Mouse (Mus musculus): ENCODE measurements around the gene Bbs5. TPM values are rescaled to one million over a fixed set of nuclear protein-coding genes. Genes with fewer than 3 reads are reported as not detected.
A peak's percentile ranks its signal among the peaks of the same experiment; 100 is the strongest.

Bbs5 gene
- polyA plus RNA-seq, 1 experiment, result 5.7 TPM

DNA sequence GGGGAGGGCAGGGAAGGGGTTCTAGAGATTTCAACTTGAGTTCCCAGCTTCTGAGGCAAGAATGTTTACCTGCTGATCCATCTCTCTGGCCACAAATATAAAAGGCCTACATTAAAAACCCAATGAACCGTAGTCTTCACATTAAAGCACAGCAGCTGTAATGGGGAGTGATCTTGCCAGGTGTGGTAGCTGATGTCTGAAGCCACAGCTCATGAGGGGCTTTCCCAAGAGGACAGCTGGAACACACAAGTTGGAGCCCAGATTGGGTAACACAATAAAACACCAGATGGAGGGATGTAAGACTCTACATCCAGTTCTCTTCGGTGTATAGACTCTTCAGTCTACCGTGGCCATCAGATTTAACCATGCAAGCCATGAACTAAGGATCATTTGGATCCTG is 37.5 kb downstream of the Bbs5 start:
- Histone ChIP-seq H3K4me3 (ENCODE audit: insufficient read depth, low read length) (no peak overlapping the region), H3K27ac (ENCODE audit: insufficient read depth, low read depth, low read length) (no peak overlapping the region), H3K4me1 (ENCODE audit: control insufficient read depth, insufficient read depth, low read length) (no peaks in the 10 kb centered on the region)
- no peak for TF ChIP-seq POLR2A (IDR thresholded peaks at IDR 0.05; ENCODE audit: borderline replicate concordance, low read depth, low read length)
- no peak for TF ChIP-seq CTCF (IDR thresholded peaks at IDR 0.05; ENCODE audit: low read depth, low read length)

GRCm38 (mm10) chr2:69690214-69690613 is 43.2 kb downstream of the Bbs5 start:
- no peak for TF ChIP-seq POLR2A (IDR thresholded peaks at IDR 0.05; ENCODE audit: borderline replicate concordance, low read depth, low read length)
- Histone ChIP-seq H3K27ac (ENCODE audit: insufficient read depth, low read depth, low read length) (no peak overlapping the region), H3K4me1 (ENCODE audit: control insufficient read depth, insufficient read depth, low read length) (no peaks in the 10 kb centered on the region), H3K4me3 (ENCODE audit: insufficient read depth, low read length) (no peak overlapping the region)

DNA sequence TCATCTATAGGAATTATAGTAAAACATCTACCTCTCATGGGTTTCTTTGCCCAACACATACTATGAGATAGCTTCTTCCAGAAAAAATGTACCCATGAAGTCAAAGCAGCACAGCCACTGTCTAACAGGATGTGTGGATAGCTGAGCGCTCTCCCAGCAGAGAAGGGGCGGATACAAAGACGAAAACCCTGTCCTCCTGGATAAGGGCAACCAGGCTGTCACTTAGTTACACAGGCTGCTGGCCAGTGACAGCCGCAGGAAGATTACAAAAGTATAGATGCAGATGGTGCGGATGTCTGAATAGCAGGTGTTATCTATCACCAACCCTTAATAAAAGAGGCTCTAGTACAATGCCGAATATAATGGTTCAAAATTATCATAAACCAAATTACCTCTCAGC is 43.9 kb downstream of the Bbs5 start:
- TF ChIP-seq CTCF (IDR thresholded peaks at IDR 0.05; ENCODE audit: low read depth, low read length), result no peak
- no peak for TF ChIP-seq POLR2A (IDR thresholded peaks at IDR 0.05; ENCODE audit: borderline replicate concordance, low read depth, low read length)
- Histone ChIP-seq H3K4me1 (ENCODE audit: control insufficient read depth, insufficient read depth, low read length) (no peaks in the 10 kb centered on the region), H3K27ac (ENCODE audit: insufficient read depth, low read depth, low read length) (no peak overlapping the region), H3K4me3 (ENCODE audit: insufficient read depth, low read length) (no peak overlapping the region)

GRCm38 (mm10) chr2:69693501-69693900 is 46.5 kb downstream of the Bbs5 start:
- Histone ChIP-seq H3K4me1 (ENCODE audit: control insufficient read depth, insufficient read depth, low read length) (no peaks in the 10 kb centered on the region), H3K27ac (ENCODE audit: insufficient read depth, low read depth, low read length) (no peak overlapping the region), H3K4me3 (ENCODE audit: insufficient read depth, low read length) (no peak overlapping the region)
- TF ChIP-seq POLR2A (IDR thresholded peaks at IDR 0.05; ENCODE audit: borderline replicate concordance, low read depth, low read length) (no peak), CTCF (IDR thresholded peaks at IDR 0.05; ENCODE audit: low read depth, low read length) (no peak)

GRCm38 (mm10) chr2:69700446-69700845 is 53.5 kb downstream of the Bbs5 start:
- no peak overlapping the region for H3K27ac ChIP-seq (ENCODE audit: insufficient read depth, low read depth, low read length)
- TF ChIP-seq POLR2A (IDR thresholded peaks at IDR 0.05; ENCODE audit: borderline replicate concordance, low read depth, low read length) (no peak), CTCF (IDR thresholded peaks at IDR 0.05; ENCODE audit: low read depth, low read length) (no peak)

GRCm38 (mm10) chr2:69712171-69712570 is 65.2 kb downstream of the Bbs5 start:
- Histone ChIP-seq H3K4me1 (ENCODE audit: control insufficient read depth, insufficient read depth, low read length) (peaks cover 3% of the 10 kb centered on the region), H3K27ac (ENCODE audit: insufficient read depth, low read depth, low read length) (no peak overlapping the region), H3K4me3 (ENCODE audit: insufficient read depth, low read length) (peak overlapping the region; percentile 35)
- no peak for TF ChIP-seq POLR2A (IDR thresholded peaks at IDR 0.05; ENCODE audit: borderline replicate concordance, low read depth, low read length)
- no peak for TF ChIP-seq CTCF (IDR thresholded peaks at IDR 0.05; ENCODE audit: low read depth, low read length)

More at GRCm38 (mm10) chr2:69700446-69700845, 53.5 kb downstream of the Bbs5 start:
- Histone ChIP-seq H3K4me3 (ENCODE audit: insufficient read depth, low read length) (no peak overlapping the region), H3K4me1 (ENCODE audit: control insufficient read depth, insufficient read depth, low read length) (no peaks in the 10 kb centered on the region)

GRCm38 (mm10) chr2:69712981-69713625 is 66.1 kb downstream of the Bbs5 start, which contains the start of gene Fastkd1:
Gene Fastkd1, minus strand, starts transcription at chr2:69713516.
- peak within 1 kb of the TSS; percentile 67 for H3K4me3 ChIP-seq (ENCODE audit: insufficient read depth, low read length)
- H3K27ac ChIP-seq (ENCODE audit: insufficient read depth, low read depth, low read length), result peak within 1 kb of the TSS; percentile 48
- TF ChIP-seq CTCF (IDR thresholded peaks at IDR 0.05; ENCODE audit: low read depth, low read length) (no peak), POLR2A (IDR thresholded peaks at IDR 0.05; ENCODE audit: borderline replicate concordance, low read depth, low read length) (no peak)
- peaks cover 4% of the 10 kb centered on the region for H3K4me1 ChIP-seq (ENCODE audit: control insufficient read depth, insufficient read depth, low read length)

DNA sequence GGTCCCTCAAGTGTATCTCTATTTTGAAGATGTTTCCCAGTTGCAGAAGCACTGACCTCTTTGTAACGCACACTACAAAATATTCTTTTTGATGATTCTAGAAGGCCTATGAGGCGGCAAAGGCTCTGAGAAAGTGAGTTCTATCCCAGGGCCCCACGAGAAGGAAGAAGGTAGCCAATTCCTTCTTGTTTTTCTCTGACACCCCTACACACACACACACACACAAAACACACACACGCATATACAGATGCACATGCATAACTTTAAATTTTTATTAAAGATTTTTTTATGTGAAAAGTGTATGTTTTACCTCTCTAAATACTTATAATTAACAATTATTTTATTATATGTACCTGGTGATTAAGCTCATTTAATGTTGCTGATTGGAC is 66.6 kb downstream of the Bbs5 start:
- TF ChIP-seq CTCF (IDR thresholded peaks at IDR 0.05; ENCODE audit: low read depth, low read length) (no peak), POLR2A (IDR thresholded peaks at IDR 0.05; ENCODE audit: borderline replicate concordance, low read depth, low read length) (no peak)
- Histone ChIP-seq H3K4me1 (ENCODE audit: control insufficient read depth, insufficient read depth, low read length) (peaks cover 9% of the 10 kb centered on the region), H3K4me3 (ENCODE audit: insufficient read depth, low read length) (peak overlapping the region; percentile 22; the same call in 1 of the 2 replicates), H3K27ac (ENCODE audit: insufficient read depth, low read depth, low read length) (no peak overlapping the region)

DNA sequence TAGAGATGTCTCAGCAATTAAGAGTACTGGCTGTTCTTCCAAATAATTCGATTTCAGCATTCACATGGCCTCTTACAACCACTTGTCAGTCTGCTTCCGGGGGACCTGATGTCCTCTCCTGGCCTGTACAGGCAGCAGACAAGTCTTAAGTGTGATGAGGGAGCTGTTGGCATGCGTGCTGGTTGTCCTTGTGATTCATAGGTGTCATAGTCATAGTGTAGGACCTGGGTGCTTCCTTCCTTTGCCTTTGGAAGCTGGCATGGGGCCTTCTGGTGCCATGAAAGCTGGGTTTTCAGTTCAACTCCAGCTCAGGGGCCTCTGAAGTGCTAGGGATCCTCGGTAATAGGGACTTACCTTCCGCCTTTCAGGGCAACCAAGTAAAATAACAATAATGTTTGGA is 67.2 kb downstream of the Bbs5 start:
- H3K4me3 ChIP-seq (ENCODE audit: insufficient read depth, low read length), result no peak overlapping the region

DNA sequence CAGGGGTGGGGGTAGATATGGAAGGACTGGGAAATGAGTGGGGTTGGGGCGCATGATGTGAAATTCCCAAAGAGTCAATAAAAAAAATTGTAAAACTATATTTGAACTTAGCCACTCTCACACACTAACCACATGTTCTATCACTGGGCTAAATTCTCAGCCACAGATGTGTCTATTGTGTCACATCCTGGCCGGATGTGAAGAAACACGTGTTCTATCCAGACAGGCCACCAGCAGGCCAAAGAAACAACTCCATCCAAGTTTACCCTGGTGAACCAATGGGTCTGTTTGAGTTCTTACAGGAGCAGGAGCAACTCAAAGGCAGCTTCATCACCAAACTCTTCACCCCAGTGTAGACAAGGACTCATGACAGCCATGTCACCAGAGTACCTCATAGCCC is 69.5 kb downstream of the Bbs5 start:
- H3K4me3 ChIP-seq (ENCODE audit: insufficient read depth, low read length), result no peak overlapping the region
- TF ChIP-seq CTCF (IDR thresholded peaks at IDR 0.05; ENCODE audit: low read depth, low read length) (no peak), POLR2A (IDR thresholded peaks at IDR 0.05; ENCODE audit: borderline replicate concordance, low read depth, low read length) (no peak)
- H3K4me1 ChIP-seq (ENCODE audit: control insufficient read depth, insufficient read depth, low read length), result peaks cover 21% of the 10 kb centered on the region
- no peak overlapping the region for H3K27ac ChIP-seq (ENCODE audit: insufficient read depth, low read depth, low read length)

More for the DNA sequence above, 67.2 kb downstream of the Bbs5 start:
- Histone ChIP-seq H3K27ac (ENCODE audit: insufficient read depth, low read depth, low read length) (no peak overlapping the region), H3K4me1 (ENCODE audit: control insufficient read depth, insufficient read depth, low read length) (peaks cover 14% of the 10 kb centered on the region)
- TF ChIP-seq POLR2A (IDR thresholded peaks at IDR 0.05; ENCODE audit: borderline replicate concordance, low read depth, low read length) (no peak), CTCF (IDR thresholded peaks at IDR 0.05; ENCODE audit: low read depth, low read length) (no peak)

Other genes with a start within 250 kb of the Bbs5 start
- not detected in 2 replicates for gene Lrp2, start 61.1 kb upstream of the Bbs5 start, polyA plus RNA-seq (2012; ENCODE audit: insufficient read depth, insufficient read length, missing spikeins)
- gene Klhl41, start 22.9 kb downstream of the Bbs5 start, polyA plus RNA-seq (2012; ENCODE audit: insufficient read depth, insufficient read length, missing spikeins), result not detected in 2 replicates
- gene Fastkd1, start 66.3 kb downstream of the Bbs5 start, polyA plus RNA-seq (2012; ENCODE audit: insufficient read depth, insufficient read length, missing spikeins), result 6.0 and 6.8 TPM in 2 replicates
- gene Ppig, start 75.4 kb downstream of the Bbs5 start, polyA plus RNA-seq (2012; ENCODE audit: insufficient read depth, insufficient read length, missing spikeins), result 134 and 138 TPM in 2 replicates
- 3.7 and 4.5 TPM in 2 replicates for gene Ccdc173, start 142.4 kb downstream of the Bbs5 start, polyA plus RNA-seq (2012; ENCODE audit: insufficient read depth, insufficient read length, missing spikeins)
- gene Phospho2, start 142.5 kb downstream of the Bbs5 start, polyA plus RNA-seq (2012; ENCODE audit: insufficient read depth, insufficient read length, missing spikeins), result 16.7 and 17.1 TPM in 2 replicates
- gene Klhl23, start 174.8 kb downstream of the Bbs5 start, polyA plus RNA-seq (2012; ENCODE audit: insufficient read depth, insufficient read length, missing spikeins), result 0.23 and 0.39 TPM in 2 replicates
- gene Ssb, start 214.4 kb downstream of the Bbs5 start, polyA plus RNA-seq (2012; ENCODE audit: insufficient read depth, insufficient read length, missing spikeins), result 211 and 236 TPM in 2 replicates
- gene Mettl5, start 238.4 kb downstream of the Bbs5 start, polyA plus RNA-seq (2012; ENCODE audit: insufficient read depth, insufficient read length, missing spikeins), result 19.4 and 20.0 TPM in 2 replicates

Data from bone marrow macrophage, adult 2 months (primary cell).